Mouse (Mus musculus): ENCODE data around the gene Grid2ip. TPM values are rescaled to one million over a fixed set of nuclear protein-coding genes. Genes with fewer than 3 reads are reported as not detected.

The Grid2ip gene
- polyA plus RNA-seq, 1 experiment: not detected

GRCm38 (mm10) chr5:143339603-143340002 is 17.5 kb upstream of the Grid2ip start:
- H3K4me3 ChIP-seq (ENCODE audit: insufficient read depth, low read depth, low read length): no peak overlapping the region
- no peak overlapping the region for H3K27ac ChIP-seq (replicated peaks; ENCODE audit: low read depth, low read length)
- H3K4me1 ChIP-seq (ENCODE audit: control insufficient read depth, insufficient read depth, insufficient read length, low read length): no peaks in the 10 kb centered on the region

GRCm38 (mm10) chr5:143346367-143346766 is 10.8 kb upstream of the Grid2ip start:
- H3K4me1 ChIP-seq (ENCODE audit: control insufficient read depth, insufficient read depth, insufficient read length, low read length): no peaks in the 10 kb centered on the region
- no peak overlapping the region for H3K4me3 ChIP-seq (ENCODE audit: insufficient read depth, low read depth, low read length)
- H3K27ac ChIP-seq (replicated peaks; ENCODE audit: low read depth, low read length): no peak overlapping the region

GRCm38 (mm10) chr5:143356017-143356416 is 1.1 kb upstream of the Grid2ip start:
- Histone ChIP-seq H3K27ac (replicated peaks; ENCODE audit: low read depth, low read length) (no peak overlapping the region), H3K4me1 (ENCODE audit: control insufficient read depth, insufficient read depth, insufficient read length, low read length) (no peaks in the 10 kb centered on the region), H3K4me3 (ENCODE audit: insufficient read depth, low read depth, low read length) (no peak overlapping the region)

- Histone ChIP-seq H3K27ac (replicated peaks; ENCODE audit: low read depth, low read length) (no peak overlapping the region), H3K4me3 (ENCODE audit: insufficient read depth, low read depth, low read length) (no peak overlapping the region), H3K4me1 (ENCODE audit: control insufficient read depth, insufficient read depth, insufficient read length, low read length) (no peaks in the 10 kb centered on the region)
Measured at GRCm38 (mm10) chr5:143357564-143357963, 426 bp downstream of the Grid2ip start.

GRCm38 (mm10) chr5:143359263-143359662 is 2.1 kb downstream of the Grid2ip start:
- no peak overlapping the region for H3K27ac ChIP-seq (replicated peaks; ENCODE audit: low read depth, low read length)

GRCm38 (mm10) chr5:143360000-143360399 is 2.9 kb downstream of the Grid2ip start:
- no peak overlapping the region for H3K4me3 ChIP-seq (ENCODE audit: insufficient read depth, low read depth, low read length)
- no peak overlapping the region for H3K27ac ChIP-seq (replicated peaks; ENCODE audit: low read depth, low read length)

More at GRCm38 (mm10) chr5:143359263-143359662, 2.1 kb downstream of the Grid2ip start:
- Histone ChIP-seq H3K4me1 (ENCODE audit: control insufficient read depth, insufficient read depth, insufficient read length, low read length) (no peaks in the 10 kb centered on the region), H3K4me3 (ENCODE audit: insufficient read depth, low read depth, low read length) (no peak overlapping the region)

GRCm38 (mm10) chr5:143361428-143361827 is 4.3 kb downstream of the Grid2ip start:
- Histone ChIP-seq H3K4me1 (ENCODE audit: control insufficient read depth, insufficient read depth, insufficient read length, low read length) (no peaks in the 10 kb centered on the region), H3K4me3 (ENCODE audit: insufficient read depth, low read depth, low read length) (no peak overlapping the region), H3K27ac (replicated peaks; ENCODE audit: low read depth, low read length) (no peak overlapping the region)

More at GRCm38 (mm10) chr5:143360000-143360399, 2.9 kb downstream of the Grid2ip start:
- no peaks in the 10 kb centered on the region for H3K4me1 ChIP-seq (ENCODE audit: control insufficient read depth, insufficient read depth, insufficient read length, low read length)

- H3K4me3 ChIP-seq (ENCODE audit: insufficient read depth, low read depth, low read length): peak overlapping the region; percentile 30; the same call in 1 of the 2 replicates
- no peak overlapping the region for H3K27ac ChIP-seq (replicated peaks; ENCODE audit: low read depth, low read length)
- H3K4me1 ChIP-seq (ENCODE audit: control insufficient read depth, insufficient read depth, insufficient read length, low read length): no peaks in the 10 kb centered on the region
Measured at GRCm38 (mm10) chr5:143363678-143364615, 6.8 kb downstream of the Grid2ip start.

GRCm38 (mm10) chr5:143367931-143368330 is 10.8 kb downstream of the Grid2ip start:
- no peak overlapping the region for H3K27ac ChIP-seq (replicated peaks; ENCODE audit: low read depth, low read length)
- no peaks in the 10 kb centered on the region for H3K4me1 ChIP-seq (ENCODE audit: control insufficient read depth, insufficient read depth, insufficient read length, low read length)
- H3K4me3 ChIP-seq (ENCODE audit: insufficient read depth, low read depth, low read length): no peak overlapping the region

- Histone ChIP-seq H3K4me3 (ENCODE audit: insufficient read depth, low read depth, low read length) (no peak overlapping the region), H3K27ac (replicated peaks; ENCODE audit: low read depth, low read length) (no peak overlapping the region), H3K4me1 (ENCODE audit: control insufficient read depth, insufficient read depth, insufficient read length, low read length) (no peaks in the 10 kb centered on the region)
Measured at GRCm38 (mm10) chr5:143369611-143370255, 12.6 kb downstream of the Grid2ip start.

- no peak overlapping the region for H3K27ac ChIP-seq (replicated peaks; ENCODE audit: low read depth, low read length)
- H3K4me3 ChIP-seq (ENCODE audit: insufficient read depth, low read depth, low read length): no peak overlapping the region
- no peaks in the 10 kb centered on the region for H3K4me1 ChIP-seq (ENCODE audit: control insufficient read depth, insufficient read depth, insufficient read length, low read length)
Measured at GRCm38 (mm10) chr5:143370416-143371145, 13.4 kb downstream of the Grid2ip start.

GRCm38 (mm10) chr5:143371146-143371510 is 14.0 kb downstream of the Grid2ip start:
- Histone ChIP-seq H3K4me3 (ENCODE audit: insufficient read depth, low read depth, low read length) (no peak overlapping the region), H3K4me1 (ENCODE audit: control insufficient read depth, insufficient read depth, insufficient read length, low read length) (no peaks in the 10 kb centered on the region), H3K27ac (replicated peaks; ENCODE audit: low read depth, low read length) (no peak overlapping the region)

GRCm38 (mm10) chr5:143372818-143373217 is 15.7 kb downstream of the Grid2ip start:
- Histone ChIP-seq H3K4me3 (ENCODE audit: insufficient read depth, low read depth, low read length) (peak overlapping the region; percentile 39; the same call in 1 of the 2 replicates), H3K27ac (replicated peaks; ENCODE audit: low read depth, low read length) (no peak overlapping the region), H3K4me1 (ENCODE audit: control insufficient read depth, insufficient read depth, insufficient read length, low read length) (no peaks in the 10 kb centered on the region)

- Histone ChIP-seq H3K27ac (replicated peaks; ENCODE audit: low read depth, low read length) (no peak overlapping the region), H3K4me3 (ENCODE audit: insufficient read depth, low read depth, low read length) (no peak overlapping the region), H3K4me1 (ENCODE audit: control insufficient read depth, insufficient read depth, insufficient read length, low read length) (no peaks in the 10 kb centered on the region)
Measured at GRCm38 (mm10) chr5:143375242-143375641, 18.1 kb downstream of the Grid2ip start.

GRCm38 (mm10) chr5:143376156-143376555 is 19.0 kb downstream of the Grid2ip start:
- Histone ChIP-seq H3K27ac (replicated peaks; ENCODE audit: low read depth, low read length) (no peak overlapping the region), H3K4me1 (ENCODE audit: control insufficient read depth, insufficient read depth, insufficient read length, low read length) (no peaks in the 10 kb centered on the region), H3K4me3 (ENCODE audit: insufficient read depth, low read depth, low read length) (no peak overlapping the region)

Data from brown adipose tissue, adult 24 weeks (tissue).